Mouse (Mus musculus) embryonic stem cell, embryonic (primary cell): ENCODE measurements around the gene Ivl.

ENCODE experiments used
- CTCF ChIA-PET, 4 experiments: fragments of 300-600 bp in 2 of 4; fragments of 350-600 bp in 2 of 4; sonication (Branson Sonifier 250); formaldehyde crosslinking; loops; one replicate each; lab custom pipeline; 2022; ENCODE audit warnings: inconsistent platforms in 2 of 4; lab: Charles Lee
- POLR2A ChIA-PET, 4 experiments: fragments of 300-600 bp in 2 of 4; fragments of 350-600 bp in 2 of 4; sonication (Branson Sonifier 250); formaldehyde crosslinking; loops; one replicate each; lab custom pipeline; 2022; ENCODE audit warnings: antibody characterized with exemption in 4 of 4, inconsistent platforms in 1 of 4; lab: Charles Lee

The Ivl gene

GRCm38 (mm10) chr3:92573449-92574041, at the start of gene Ivl:
TSS of gene Ivl (minus strand) at chr3:92573735.
- POLR2A ChIA-PET = no interaction called here
- CTCF ChIA-PET = no interaction called here

- ChIA-PET CTCF (no interaction called here), POLR2A (no interaction called here)
Measured at GRCm38 (mm10) chr3:92621560-92621959, 48.0 kb upstream of the Ivl start, which contains the start of gene Lce6a. TSS of gene Lce6a (minus strand) at chr3:92621660.

- POLR2A ChIA-PET = no interaction called here
- CTCF ChIA-PET = no interaction called here
Measured at GRCm38 (mm10) chr3:92609804-92610203, 36.3 kb upstream of the Ivl start.

GRCm38 (mm10) chr3:92607392-92607791, 33.9 kb upstream of the Ivl start, which contains the start of gene 2210017I01Rik:
TSS of gene 2210017I01Rik (minus strand) at chr3:92607492.
- POLR2A ChIA-PET = no interaction called here
- CTCF ChIA-PET = interaction anchor here in 3 of 4 experiments (0.7 to 0.9 kb wide), 3 partner anchors 79 to 167 kb away, joined by 3 to 8 read pairs (median 3); partner anchors contain the start of gene Lce1d (in 1 of the 3)

GRCm38 (mm10) chr3:92602169-92602568, 28.6 kb upstream of the Ivl start:
- CTCF ChIA-PET = interaction anchor here in 3 of 4 experiments (0.6 to 1.7 kb wide), 8 partner anchors 13 to 455 kb away, joined by 3 to 14 read pairs (median 3); partner anchors contain the start of gene Smcp (in 1 of the 3)

GRCm38 (mm10) chr3:92600456-92600855, 26.9 kb upstream of the Ivl start:
- POLR2A ChIA-PET = no interaction called here

More at GRCm38 (mm10) chr3:92602169-92602568, 28.6 kb upstream of the Ivl start:
- POLR2A ChIA-PET = interaction anchor here in 1 of 4 experiments (0.8 kb wide), 1 partner anchor 13 kb away, joined by 3 read pairs; no protein-coding TSS in a partner anchor

GRCm38 (mm10) chr3:92599973-92600372, 26.4 kb upstream of the Ivl start:
- ChIA-PET CTCF (interaction anchor here in 3 of 4 experiments (0.8 to 1.2 kb wide), 3 partner anchors 449 to 455 kb away, joined by 3 to 5 read pairs (median 3); no protein-coding TSS in a partner anchor), POLR2A (no interaction called here)

More at GRCm38 (mm10) chr3:92600456-92600855, 26.9 kb upstream of the Ivl start:
- CTCF ChIA-PET = interaction anchor here (0.5 to 1.2 kb wide), 8 partner anchors 211 to 760 kb away, joined by 3 to 5 read pairs (median 4); no protein-coding TSS in a partner anchor

GRCm38 (mm10) chr3:92598429-92598828, 24.9 kb upstream of the Ivl start:
- ChIA-PET POLR2A (no interaction called here), CTCF (no interaction called here)

GRCm38 (mm10) chr3:92588858-92589257, 15.3 kb upstream of the Ivl start, which contains the start of gene Smcp:
TSS of gene Smcp (minus strand) at chr3:92588997.
- POLR2A ChIA-PET = interaction anchor here in 1 of 4 experiments (0.8 kb wide), 1 partner anchor 13 kb away, joined by 3 read pairs; no protein-coding TSS in a partner anchor
- CTCF ChIA-PET = interaction anchor here in 1 of 4 experiments (1.4 kb wide), 1 partner anchor 14 kb away, joined by 3 read pairs; no protein-coding TSS in a partner anchor

GRCm38 (mm10) chr3:92587190-92587589, 13.7 kb upstream of the Ivl start:
- ChIA-PET POLR2A (no interaction called here), CTCF (no interaction called here)

GRCm38 (mm10) chr3:92585055-92585454, 11.5 kb upstream of the Ivl start:
- ChIA-PET POLR2A (no interaction called here), CTCF (no interaction called here)

GRCm38 (mm10) chr3:92583164-92583826, 9.8 kb upstream of the Ivl start:
- ChIA-PET POLR2A (no interaction called here), CTCF (interaction anchor here in 2 of 4 experiments (0.5 to 0.9 kb wide), 2 partner anchors 19 to 101 kb away, joined by 3 to 6 read pairs; no protein-coding TSS in a partner anchor)

GRCm38 (mm10) chr3:92579508-92579907, 6.0 kb upstream of the Ivl start:
- POLR2A ChIA-PET = no interaction called here
- CTCF ChIA-PET = no interaction called here

- CTCF ChIA-PET = no interaction called here
- POLR2A ChIA-PET = no interaction called here
Measured at GRCm38 (mm10) chr3:92578652-92579413, 5.3 kb upstream of the Ivl start.

- CTCF ChIA-PET = interaction anchor here in 1 of 4 experiments (0.5 kb wide), 1 partner anchor 71 kb away, joined by 4 read pairs; no protein-coding TSS in a partner anchor
- POLR2A ChIA-PET = no interaction called here
Measured at GRCm38 (mm10) chr3:92572514-92573155, 900 bp downstream of the Ivl start.

GRCm38 (mm10) chr3:92568752-92569151, 4.8 kb downstream of the Ivl start:
- POLR2A ChIA-PET = no interaction called here
- CTCF ChIA-PET = no interaction called here

GRCm38 (mm10) chr3:92565418-92565817, 8.1 kb downstream of the Ivl start:
- POLR2A ChIA-PET = no interaction called here
- CTCF ChIA-PET = interaction anchor here in 1 of 4 experiments (1.0 kb wide), 1 partner anchor 338 kb away, joined by 3 read pairs; no protein-coding TSS in a partner anchor

GRCm38 (mm10) chr3:92534411-92534810, 39.1 kb downstream of the Ivl start, which contains the start of gene 2310046K23Rik:
TSS of gene 2310046K23Rik (minus strand) at chr3:92534511.
- CTCF ChIA-PET = no interaction called here

More at GRCm38 (mm10) chr3:92534411-92534810, 39.1 kb downstream of the Ivl start, which contains the start of gene 2310046K23Rik:
- POLR2A ChIA-PET = no interaction called here
